Mouse (Mus musculus) forebrain, embryonic 11.5 days (tissue): ENCODE measurements at regions not wholly inside any gene's neighbourhood (a gene's known extent, or its start where the extent isn't known, plus 50 kb on each side); places are given as distances from the start of the nearest gene placed in this dataset.

Experiments used
- ATAC-seq: fragments of 200-750 bp; cut with Nextera tagmentation; replicated peaks from 2 replicates; pipeline ENCODE4 v1.8.0; 2017; ENCODE audit warnings: moderate TSS enrichment; ENCODE audit not compliant: low FRiP score
- DNase-seq: peaks from one replicate; pipeline ENCODE4 v3.0.0-alpha.2; 2017; ENCODE audit warnings: low spot score
- H3K27ac ChIP-seq: fragments of 300-500 bp; sonication (generic); 2 replicates; pipeline ENCODE4 v1.5.1; 2014; ENCODE audit warnings: low read depth, low read length
- H3K27me3 ChIP-seq: fragments of 300-500 bp; sonication (generic); 2 replicates; pipeline ENCODE4 v1.6.1; 2014; ENCODE audit warnings: mild to moderate bottlenecking, low read length, mixed read lengths; ENCODE audit not compliant: control insufficient read depth, insufficient read depth
- H3K36me3 ChIP-seq: fragments of 300-500 bp; sonication (generic); 2 replicates; pipeline ENCODE4 v1.6.1; 2014; ENCODE audit warnings: mild to moderate bottlenecking, low read length, moderate library complexity, mixed read lengths; ENCODE audit not compliant: control insufficient read depth, insufficient read depth
- H3K4me1 ChIP-seq: fragments of 300-500 bp; sonication (generic); replicated peaks from 2 replicates; pipeline ENCODE4 v1.6.1; 2014; ENCODE audit warnings: low read length, mixed read lengths; ENCODE audit not compliant: control insufficient read depth, insufficient read depth
- H3K4me2 ChIP-seq: fragments of 300-500 bp; sonication (generic); 2 replicates; pipeline ENCODE4 v1.6.1; 2014; ENCODE audit warnings: low read depth, mild to moderate bottlenecking, low read length, moderate library complexity, mixed read lengths; ENCODE audit not compliant: severe bottlenecking
- H3K4me3 ChIP-seq: fragments of 300-500 bp; sonication (generic); 2 replicates; pipeline ENCODE4 v1.5.1; 2014; ENCODE audit warnings: low read depth, low read length
- H3K9ac ChIP-seq: fragments of 300-500 bp; sonication (generic); 2 replicates; pipeline ENCODE4 v1.6.1; 2014; ENCODE audit warnings: low read length
- H3K9me3 ChIP-seq: fragments of 300-500 bp; sonication (generic); 2 replicates; pipeline ENCODE4 v1.6.1; 2016; ENCODE audit warnings: low read length, mixed read lengths; ENCODE audit not compliant: control insufficient read depth
- WGBS: fragments of 180-500 bp; shearing (Covaris S2); extraction: QIAGEN DNeasy Blood & Tissue Kit; methylation state at CpG from one replicate; pipeline ENCODE4 v1.1.7; 2014; 5-methylcytosine and 5-hydroxymethylcytosine counted together

DNA sequence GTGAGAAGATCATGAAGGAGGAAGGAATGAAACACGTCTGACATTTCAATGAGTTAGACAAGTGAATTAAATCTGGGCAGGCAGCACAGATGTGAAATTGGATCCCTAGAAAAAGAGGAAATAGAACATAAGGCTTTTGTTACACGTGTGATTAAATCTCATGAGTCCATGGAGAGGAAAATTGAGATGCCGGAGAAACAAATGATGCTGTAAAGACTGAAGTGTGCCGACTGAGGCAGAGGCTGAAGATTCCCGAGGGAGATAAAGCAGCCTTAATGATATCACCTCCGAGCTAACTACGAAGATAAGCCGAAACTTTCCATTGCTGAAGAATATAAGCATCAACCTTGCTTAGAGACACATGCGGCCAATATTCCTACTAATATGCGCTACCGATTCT, 390.0 kb downstream of the Nup35 start:
- Histone ChIP-seq H3K4me1 (no peaks in the 10 kb centered on the region), H3K27me3 (no peaks in the 10 kb centered on the region), H3K9me3 (no peaks in the 10 kb centered on the region), H3K4me2 (no peak overlapping the region), H3K36me3 (no peaks in the 10 kb centered on the region), H3K27ac (no peak overlapping the region), H3K9ac (no peak overlapping the region), H3K4me3 (no peak overlapping the region)
- DNase-seq: no peak
- 90% methylated on average over 11 of the region's 11 CpGs for WGBS
- no peak for ATAC-seq

DNA sequence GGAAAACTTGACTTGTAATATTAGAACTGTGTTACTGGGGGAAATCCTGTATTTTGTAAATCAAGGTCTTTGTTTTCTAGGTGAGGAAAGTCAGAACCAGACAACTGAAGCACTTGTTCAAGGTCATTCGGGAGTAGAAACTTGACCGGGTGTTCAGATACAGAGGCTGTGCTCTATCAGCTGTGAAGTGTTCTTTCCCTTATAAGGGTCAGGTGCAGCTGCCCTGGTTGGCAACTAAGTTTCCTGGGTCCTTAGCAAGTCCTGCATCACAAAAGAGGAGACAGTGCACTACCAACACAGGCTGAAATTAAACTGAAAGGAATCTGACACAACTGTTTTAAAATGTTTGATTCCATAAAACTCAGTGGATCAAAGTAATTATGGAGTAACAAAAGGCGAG, 406.6 kb downstream of the Nup35 start:
- H3K9ac ChIP-seq: no peak overlapping the region
- WGBS: 87% methylated on average over 3 of the region's 3 CpGs
- no peak overlapping the region for H3K4me2 ChIP-seq
- no peaks in the 10 kb centered on the region for H3K4me1 ChIP-seq
- no peaks in the 10 kb centered on the region for H3K36me3 ChIP-seq
- no peaks in the 10 kb centered on the region for H3K9me3 ChIP-seq
- DNase-seq (no peak), ATAC-seq (no peak)
- no peaks in the 10 kb centered on the region for H3K27me3 ChIP-seq
- no peak overlapping the region for H3K4me3 ChIP-seq
- no peak overlapping the region for H3K27ac ChIP-seq
